Mouse (Mus musculus): Measurements from ENCODE around the gene Nudt17. TPM values are rescaled to one million over a fixed set of nuclear protein-coding genes. Genes with fewer than 3 reads are reported as not detected.

Nudt17 gene
- polyA plus RNA-seq, 1 experiment from 2014 or later, result 10.0 TPM

GRCm38 (mm10) chr3:96728634-96729402 lies 20.5 kb upstream of the Nudt17 start:
- H3K36me3 ChIP-seq, result peaks cover 9% of the 10 kb centered on the region
- H3K9ac ChIP-seq, result peak overlapping the region; percentile 84
- peak overlapping the region; percentile 68 for H3K4me2 ChIP-seq
- H3K27ac ChIP-seq, result peak overlapping the region; percentile 79
- peak overlapping the region; percentile 67 for H3K4me3 ChIP-seq (replicated peaks)
- no peaks in the 10 kb centered on the region for H3K27me3 ChIP-seq
- peaks cover 28% of the 10 kb centered on the region for H3K4me1 ChIP-seq
- H3K9me3 ChIP-seq (replicated peaks), result no peaks in the 10 kb centered on the region
- no peak for ATAC-seq (replicated peaks; ENCODE audit: low FRiP score)
- WGBS, result 49% methylated on average over 7 of the region's 7 CpGs

- peak; percentile 54 for ATAC-seq (replicated peaks; ENCODE audit: low FRiP score)
- WGBS, result under 1% methylated on average over 40 of the region's 42 CpGs
- Histone ChIP-seq H3K4me3 (replicated peaks) (peak overlapping the region; percentile 67), H3K4me1 (peaks cover 28% of the 10 kb centered on the region), H3K27me3 (no peaks in the 10 kb centered on the region), H3K27ac (peak overlapping the region; percentile 79), H3K9me3 (replicated peaks) (no peaks in the 10 kb centered on the region), H3K4me2 (peak overlapping the region; percentile 68), H3K36me3 (peaks cover 17% of the 10 kb centered on the region), H3K9ac (peak overlapping the region; percentile 84)
These were observed 19.7 kb upstream of the Nudt17 start for GRCm38 (mm10) chr3:96727828-96728633.

GRCm38 (mm10) chr3:96727343-96727827 lies 19.0 kb upstream of the Nudt17 start, which contains the start of the genes Polr3c and Rnf115:
Gene Polr3c (minus strand): TSS chr3:96727628.
Gene Rnf115 (plus strand): TSS chr3:96727664.
- Histone ChIP-seq H3K9me3 (replicated peaks) (no peaks in the 10 kb centered on the region), H3K9ac (peak within 1 kb of the TSS; percentile 84), H3K27me3 (no peaks in the 10 kb centered on the region), H3K27ac (peak within 1 kb of the TSS; percentile 79), H3K36me3 (peaks cover 23% of the 10 kb centered on the region), H3K4me3 (replicated peaks) (peak within 1 kb of the TSS; percentile 67), H3K4me2 (peak within 1 kb of the TSS; percentile 68), H3K4me1 (peaks cover 28% of the 10 kb centered on the region)
- ATAC-seq (replicated peaks; ENCODE audit: low FRiP score), result peak; percentile 99
- WGBS, result under 1% methylated on average over 46 of the region's 52 CpGs

GRCm38 (mm10) chr3:96719173-96719572 lies 10.8 kb upstream of the Nudt17 start:
- WGBS, result 39% methylated on average over 14 of the region's 14 CpGs
- H3K36me3 ChIP-seq, result peaks cover 84% of the 10 kb centered on the region

GRCm38 (mm10) chr3:96715854-96716253 lies 7.5 kb upstream of the Nudt17 start:
- H3K4me3 ChIP-seq (replicated peaks), result no peak overlapping the region
- WGBS, result 59% methylated on average over 2 of the region's 2 CpGs
- H3K27me3 ChIP-seq, result no peaks in the 10 kb centered on the region
- H3K9ac ChIP-seq, result no peak overlapping the region
- no peak overlapping the region for H3K4me2 ChIP-seq
- no peaks in the 10 kb centered on the region for H3K9me3 ChIP-seq (replicated peaks)
- ATAC-seq (replicated peaks; ENCODE audit: low FRiP score), result no peak
- H3K4me1 ChIP-seq, result 0 out of 2 replicates have a peak, but pooled peaks cover 3% of the 10 kb centered on the region
- H3K27ac ChIP-seq, result no peak overlapping the region
- peaks cover 84% of the 10 kb centered on the region for H3K36me3 ChIP-seq

More at GRCm38 (mm10) chr3:96719173-96719572, 10.8 kb upstream of the Nudt17 start:
- Histone ChIP-seq H3K9me3 (replicated peaks) (no peaks in the 10 kb centered on the region), H3K27ac (0 out of 2 replicates have a peak overlapping the region, but pooled peaks have one; percentile 22), H3K4me3 (replicated peaks) (no peak overlapping the region; the same call in 1 of the 2 replicates), H3K27me3 (no peaks in the 10 kb centered on the region), H3K9ac (no peak overlapping the region), H3K4me1 (0 out of 2 replicates have a peak, but pooled peaks cover 3% of the 10 kb centered on the region), H3K4me2 (peak overlapping the region; percentile 36)
- ATAC-seq (replicated peaks; ENCODE audit: low FRiP score), result 0 out of 2 replicates have a peak, but pooled peaks have one; percentile 9

- Histone ChIP-seq H3K4me2 (no peak overlapping the region), H3K4me3 (replicated peaks) (no peak overlapping the region), H3K9me3 (replicated peaks) (no peaks in the 10 kb centered on the region), H3K9ac (no peak overlapping the region), H3K27me3 (no peaks in the 10 kb centered on the region), H3K36me3 (peaks cover 85% of the 10 kb centered on the region), H3K27ac (no peak overlapping the region), H3K4me1 (no peaks in the 10 kb centered on the region)
- ATAC-seq (replicated peaks; ENCODE audit: low FRiP score), result no peak
- WGBS, result 88% methylated on average over 5 of the region's 5 CpGs
These were observed 5.9 kb upstream of the Nudt17 start for GRCm38 (mm10) chr3:96714286-96714685.

GRCm38 (mm10) chr3:96708684-96709064 lies 312 bp upstream of the Nudt17 start:
- Histone ChIP-seq H3K4me1 (peaks cover 8% of the 10 kb centered on the region), H3K27ac (no peak overlapping the region), H3K36me3 (peaks cover 68% of the 10 kb centered on the region), H3K9me3 (replicated peaks) (no peaks in the 10 kb centered on the region), H3K9ac (no peak overlapping the region), H3K4me2 (peak overlapping the region; percentile 86), H3K27me3 (0 out of 2 replicates have a peak, but pooled peaks cover 6% of the 10 kb centered on the region), H3K4me3 (replicated peaks) (no peak overlapping the region)
- ATAC-seq (replicated peaks; ENCODE audit: low FRiP score), result peak; percentile 11; the same call in 1 of the 2 replicates
- 48% methylated on average over 2 of the region's 2 CpGs for WGBS

- H3K27me3 ChIP-seq, result 0 out of 2 replicates have a peak, but pooled peaks cover 6% of the 10 kb centered on the region
- H3K4me1 ChIP-seq, result peaks cover 8% of the 10 kb centered on the region
- H3K9me3 ChIP-seq (replicated peaks), result no peaks in the 10 kb centered on the region
- H3K9ac ChIP-seq, result no peak overlapping the region
- WGBS, result 73% methylated on average over 7 of the region's 7 CpGs
- ATAC-seq (replicated peaks; ENCODE audit: low FRiP score), result no peak
- peaks cover 66% of the 10 kb centered on the region for H3K36me3 ChIP-seq
- no peak overlapping the region for H3K4me3 ChIP-seq (replicated peaks)
- H3K4me2 ChIP-seq, result no peak overlapping the region
- H3K27ac ChIP-seq, result no peak overlapping the region
These were observed 1.4 kb downstream of the Nudt17 start for GRCm38 (mm10) chr3:96706984-96707383.

GRCm38 (mm10) chr3:96706217-96706616 lies 2.1 kb downstream of the Nudt17 start:
- ATAC-seq (replicated peaks; ENCODE audit: low FRiP score), result no peak
- no peak overlapping the region for H3K9ac ChIP-seq
- H3K4me1 ChIP-seq, result peaks cover 8% of the 10 kb centered on the region
- H3K27ac ChIP-seq, result no peak overlapping the region
- 88% methylated on average over 11 of the region's 11 CpGs for WGBS
- H3K9me3 ChIP-seq (replicated peaks), result no peaks in the 10 kb centered on the region
- H3K4me2 ChIP-seq, result no peak overlapping the region
- no peak overlapping the region for H3K4me3 ChIP-seq (replicated peaks)
- peaks cover 66% of the 10 kb centered on the region for H3K36me3 ChIP-seq
- 0 out of 2 replicates have a peak, but pooled peaks cover 6% of the 10 kb centered on the region for H3K27me3 ChIP-seq

GRCm38 (mm10) chr3:96704778-96705177 lies 3.6 kb downstream of the Nudt17 start:
- WGBS, result 71% methylated on average over 11 of the region's 11 CpGs
- H3K9ac ChIP-seq, result no peak overlapping the region

GRCm38 (mm10) chr3:96701003-96701402 lies 7.4 kb downstream of the Nudt17 start:
- Histone ChIP-seq H3K27ac (no peak overlapping the region), H3K4me3 (replicated peaks) (no peak overlapping the region), H3K9ac (no peak overlapping the region), H3K9me3 (replicated peaks) (no peaks in the 10 kb centered on the region), H3K4me1 (peaks cover 25% of the 10 kb centered on the region), H3K36me3 (peaks cover 63% of the 10 kb centered on the region), H3K27me3 (no peaks in the 10 kb centered on the region), H3K4me2 (no peak overlapping the region)
- ATAC-seq (replicated peaks; ENCODE audit: low FRiP score), result no peak
- 78% methylated on average over 4 of the region's 4 CpGs for WGBS

More at GRCm38 (mm10) chr3:96704778-96705177, 3.6 kb downstream of the Nudt17 start:
- Histone ChIP-seq H3K4me1 (peaks cover 9% of the 10 kb centered on the region), H3K27me3 (0 out of 2 replicates have a peak, but pooled peaks cover 6% of the 10 kb centered on the region), H3K36me3 (peaks cover 66% of the 10 kb centered on the region), H3K9me3 (replicated peaks) (no peaks in the 10 kb centered on the region), H3K4me2 (no peak overlapping the region), H3K27ac (no peak overlapping the region), H3K4me3 (replicated peaks) (no peak overlapping the region)
- ATAC-seq (replicated peaks; ENCODE audit: low FRiP score), result no peak
